Mouse (Mus musculus) liver, postnatal 0 days (tissue): ENCODE results near the gene Slc35a5.

ENCODE experiments used
- CTCF ChIP-seq: sonication (generic); IDR thresholded peaks from 2 replicates; pipeline ENCODE4 v1.5.1; 2016; ENCODE audit warnings: antibody characterized with exemption, low read depth
- EP300 ChIP-seq: IDR thresholded peaks from 2 replicates; pipeline ENCODE4 v1.6.1; 2016; ENCODE audit warnings: antibody characterized with exemption, low read depth, mild to moderate bottlenecking

DNA sequence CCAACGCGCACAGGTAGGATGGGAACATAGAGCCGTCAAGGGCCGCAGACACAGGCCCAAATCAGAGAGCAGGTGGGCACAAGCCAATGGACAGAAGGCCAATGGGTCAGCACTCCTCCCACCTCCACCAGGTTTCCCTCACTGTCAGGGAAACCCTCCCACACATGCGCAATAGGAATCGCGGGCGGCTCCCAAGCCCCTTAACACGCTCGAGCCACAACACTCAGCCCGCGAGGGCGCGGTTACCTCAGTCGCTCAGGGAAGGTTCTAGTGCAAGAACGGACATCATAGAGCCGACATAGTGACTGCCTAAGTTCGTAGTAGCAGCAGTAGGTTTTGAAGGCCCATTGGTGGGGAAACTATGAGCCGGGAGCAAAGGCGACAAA lies 377 bp downstream of the Slc35a5 start:
- TF ChIP-seq CTCF (no peak), EP300 (no peak)
